Mouse (Mus musculus): Measurements from ENCODE around the gene Ube2i.
"Not testable (repeated sequence)": the region's sequence is repeated elsewhere in the genome, so short reads cannot be mapped to it uniquely, and the experiment has no call there.

Gene Ube2i

GRCm38 (mm10) chr17:25252643-25253042 is 21.8 kb downstream of the Ube2i start:
- no peak for DNase-seq

DNA sequence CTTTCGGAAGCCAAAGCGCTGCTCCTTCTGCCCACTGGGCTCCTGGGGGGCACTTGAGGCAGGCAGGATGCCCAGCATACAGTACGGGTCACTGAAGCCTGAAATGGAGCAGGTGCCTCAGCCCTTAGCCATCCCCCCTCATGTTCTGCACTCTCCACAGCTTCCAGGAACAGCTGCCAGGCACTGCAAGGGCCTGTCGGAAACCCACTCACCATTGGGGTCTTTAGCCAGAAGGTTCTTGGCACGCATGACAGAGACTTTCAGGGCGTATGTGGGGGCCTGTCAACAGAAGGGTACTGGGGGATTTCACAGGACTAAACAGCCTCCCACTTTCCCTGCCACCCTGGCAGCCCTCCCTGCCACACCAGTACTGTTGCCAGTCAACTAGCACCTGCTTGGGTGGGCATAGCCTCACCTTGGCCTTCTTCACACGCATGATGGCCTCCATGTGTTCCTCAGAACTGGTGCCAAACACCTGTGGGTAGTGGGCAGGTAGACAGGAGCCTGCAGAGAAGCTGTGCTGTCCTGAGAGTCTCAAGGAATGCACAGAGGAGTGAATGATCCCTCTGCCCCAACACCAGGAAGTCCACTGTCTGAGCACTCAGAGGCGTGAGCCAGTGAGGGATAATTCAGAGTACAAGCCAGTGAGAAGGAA is 24.1 kb downstream of the Ube2i start:
- DNase-seq = no peak

DNA sequence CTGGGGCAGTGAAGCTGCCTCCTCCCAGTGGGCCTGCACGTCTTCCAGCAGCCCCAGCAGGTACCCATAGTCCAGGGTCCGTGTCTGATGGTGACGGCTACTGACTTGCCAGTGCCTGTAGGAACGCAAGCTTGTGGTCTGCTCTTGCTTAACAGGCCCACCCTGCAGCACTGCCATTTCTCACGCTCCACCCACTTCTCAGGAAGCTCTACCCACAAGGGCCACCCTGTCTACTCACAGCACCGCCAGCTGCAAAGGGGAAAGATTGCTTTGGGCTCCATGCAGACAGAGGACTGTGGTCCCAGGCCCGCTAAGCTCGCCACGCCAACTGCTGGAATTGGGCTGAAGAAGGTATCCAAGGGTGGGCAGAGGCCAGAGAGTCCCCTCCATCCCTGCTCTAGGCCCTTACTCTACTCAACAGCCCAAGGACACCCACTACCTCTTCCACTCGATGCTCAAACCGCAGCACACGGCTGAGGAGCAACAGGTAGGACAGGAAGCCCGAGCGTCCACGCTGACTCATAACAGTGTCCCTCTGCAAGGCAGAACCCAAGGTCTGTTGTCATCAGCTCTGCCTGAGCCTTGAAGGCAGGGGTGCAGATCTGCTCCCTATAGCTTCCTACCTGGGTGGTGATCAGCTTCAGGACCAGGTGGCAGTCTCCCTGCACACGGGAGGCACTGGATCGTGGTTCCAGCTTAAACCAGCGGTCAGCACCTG is 26.2 kb downstream of the Ube2i start:
- DNase-seq = no peak

GRCm38 (mm10) chr17:25244239-25244638 is 30.2 kb downstream of the Ube2i start:
- no peak for DNase-seq

- peak in 1 of 2 experiments; percentile 36 for DNase-seq
Observed at GRCm38 (mm10) chr17:25243131-25243780, 31.2 kb downstream of the Ube2i start.

GRCm38 (mm10) chr17:25239695-25240636 is 34.5 kb downstream of the Ube2i start, which contains the start of the genes Gnptg and Tsr3:
Gene Gnptg, minus strand, starts transcription at chr17:25240124.
Gene Tsr3, plus strand, starts transcription at chr17:25240170.
- peak; percentile 87 to 94 for DNase-seq

DNA sequence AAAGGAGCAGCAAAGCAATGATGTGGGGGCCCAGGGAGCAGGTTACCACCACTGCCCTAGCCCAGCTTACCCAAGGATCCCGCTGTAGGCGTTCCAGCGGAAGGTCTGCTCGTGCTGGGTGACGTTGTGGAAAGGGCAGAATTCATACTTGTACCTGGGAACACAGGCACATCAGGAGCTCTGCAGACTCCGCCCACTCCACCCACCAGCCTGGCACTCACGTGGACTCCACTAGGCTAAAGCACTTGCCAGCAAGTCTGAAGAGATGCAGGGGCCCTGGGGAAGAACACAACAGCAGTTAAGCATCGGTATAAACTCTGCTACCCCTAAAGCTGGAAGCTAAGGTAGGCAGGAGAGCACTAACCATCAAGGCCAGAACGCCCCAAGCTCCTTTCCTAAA is 38.8 kb downstream of the Ube2i start:
- peak in 1 of 2 experiments; percentile 38 for DNase-seq

DNA sequence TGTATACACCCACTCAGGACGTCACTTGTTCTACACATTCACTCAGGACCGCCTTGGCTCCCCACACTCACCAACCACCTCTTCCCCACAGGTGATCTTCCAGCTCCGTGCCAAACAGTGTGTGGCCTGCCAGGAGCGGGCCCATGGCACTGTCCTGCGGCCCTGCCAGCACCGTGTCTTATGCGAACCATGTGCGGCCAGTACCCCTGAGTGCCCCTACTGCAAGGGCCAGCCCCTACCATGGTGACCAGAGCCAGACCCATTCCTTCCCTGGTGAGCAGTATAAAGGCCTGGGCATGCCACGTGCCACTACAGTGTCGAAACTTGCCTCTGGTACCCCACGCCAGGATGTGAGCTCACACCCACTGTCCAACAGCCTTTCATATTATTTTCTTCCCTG is 42.8 kb downstream of the Ube2i start:
- not testable (repeated sequence) for DNase-seq

- peak; percentile 78 to 83 for DNase-seq
Observed at GRCm38 (mm10) chr17:25230700-25231099, 43.7 kb downstream of the Ube2i start.

DNA sequence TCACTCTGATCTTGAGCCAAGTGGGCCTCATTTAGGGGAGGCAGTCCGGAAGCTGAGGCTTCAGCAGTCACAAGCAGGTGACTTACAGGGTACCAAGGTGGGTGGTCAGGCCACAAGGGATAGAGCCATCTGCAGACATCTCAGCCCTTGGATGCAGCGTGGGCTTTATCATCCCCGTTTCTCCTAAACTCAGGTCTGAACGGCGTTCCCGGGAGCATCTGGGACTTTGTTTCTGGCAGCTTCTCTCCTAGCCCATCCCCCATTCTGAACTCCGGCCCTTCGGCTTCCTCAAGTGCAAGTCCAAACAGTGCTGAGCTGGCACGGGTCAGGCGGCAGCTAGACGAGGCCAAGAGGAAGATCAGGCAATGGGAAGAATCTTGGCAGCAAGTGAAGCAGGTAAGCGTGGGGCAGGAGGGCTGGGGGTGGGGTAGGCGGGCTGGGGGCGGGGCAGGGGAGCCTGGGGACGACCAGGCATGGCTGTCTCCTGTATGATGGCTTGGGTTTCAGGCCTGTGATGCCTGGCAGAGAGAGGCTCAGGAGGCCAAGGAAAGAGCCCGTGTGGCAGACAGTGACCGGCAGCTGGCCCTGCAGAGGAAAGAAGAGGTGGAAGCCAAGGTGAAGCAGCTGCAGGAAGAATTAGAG is 44.3 kb downstream of the Ube2i start:
- peak; percentile 34 to 65 for DNase-seq

DNA sequence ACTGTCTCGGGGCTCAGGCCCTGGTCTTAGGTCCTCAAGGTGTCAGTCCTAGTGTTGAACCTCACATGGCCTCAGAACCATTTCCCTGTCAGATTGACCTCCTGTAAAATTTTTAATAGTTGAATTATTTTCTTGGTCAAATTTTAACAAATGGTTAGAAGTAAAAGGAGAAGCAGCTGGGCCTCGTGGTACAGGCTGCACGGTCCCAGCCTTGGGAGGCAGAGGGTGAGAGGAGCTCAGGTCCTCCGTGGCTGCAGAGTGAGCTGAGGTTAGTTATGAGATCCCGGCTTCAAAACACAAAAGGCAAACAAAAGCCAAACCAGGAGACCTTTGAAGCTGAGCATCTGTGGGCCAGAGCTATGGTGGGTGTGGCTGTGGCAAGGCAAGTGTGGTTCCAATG is 46.4 kb downstream of the Ube2i start:
- DNase-seq = peak; percentile 41 to 71

GRCm38 (mm10) chr17:25225659-25226058 is 48.8 kb downstream of the Ube2i start:
- no peak for DNase-seq

DNA sequence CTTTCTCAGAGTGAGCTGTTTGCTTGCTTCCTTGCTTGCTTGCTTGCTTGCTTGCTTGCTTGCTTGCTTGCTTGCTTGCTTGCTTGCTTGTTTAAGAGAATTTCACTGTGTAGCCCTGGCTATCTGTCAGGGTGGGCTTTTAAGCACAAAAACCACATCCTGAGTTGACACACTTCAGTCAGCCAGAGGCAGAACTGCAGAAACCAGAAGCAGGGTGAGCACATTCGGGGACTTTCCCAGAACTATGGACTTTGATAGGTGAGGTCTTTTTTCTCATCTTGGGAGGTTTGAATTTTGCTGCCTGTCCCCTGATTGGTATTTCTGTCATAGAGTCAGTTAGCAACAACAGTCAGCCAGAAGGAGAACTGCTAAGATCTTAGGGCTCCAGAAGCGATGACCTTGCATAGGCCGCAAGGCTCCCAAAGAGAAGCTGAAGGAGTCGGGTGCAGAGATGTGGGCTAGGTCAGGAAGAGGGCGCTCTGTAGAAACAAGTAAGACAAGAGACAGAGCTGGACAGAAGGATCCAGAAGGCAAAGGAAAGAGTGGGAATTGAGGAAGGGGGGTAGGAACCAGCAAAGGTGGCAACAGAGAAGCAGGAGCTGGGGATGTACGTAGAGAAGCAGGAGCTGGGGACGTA is 49.7 kb downstream of the Ube2i start:
- DNase-seq = no peak

DNA sequence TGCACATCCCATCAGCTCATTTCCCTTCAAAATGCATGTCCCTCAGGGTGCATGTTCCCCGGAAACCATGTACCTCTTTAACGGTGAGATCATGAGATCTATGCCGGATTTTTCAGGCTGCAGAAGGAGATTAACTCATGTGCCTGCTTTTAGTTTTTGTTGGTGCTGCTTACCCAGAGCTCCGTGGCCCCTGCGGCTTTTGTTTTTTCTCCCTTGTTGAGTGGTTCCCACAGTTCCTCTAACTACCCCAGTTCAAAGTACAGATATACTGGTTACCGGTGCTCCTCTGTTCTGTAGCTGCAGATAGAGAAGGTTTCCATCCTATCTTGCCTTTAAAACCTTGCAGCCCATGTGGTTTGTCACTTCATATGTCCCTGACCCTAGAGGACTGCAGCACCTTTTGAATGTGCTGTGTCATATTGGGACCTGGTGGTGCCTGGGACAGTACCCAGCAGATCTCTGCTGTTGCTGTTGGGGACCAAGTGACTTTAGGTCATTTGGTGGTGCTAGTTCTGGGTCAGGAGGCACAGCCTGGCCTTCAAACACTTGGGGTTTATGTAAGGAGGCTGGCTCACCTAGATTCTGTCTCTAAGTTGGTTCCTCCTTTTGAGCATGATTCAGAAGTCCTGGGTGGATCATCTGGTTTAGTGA is 51.3 kb downstream of the Ube2i start:
- DNase-seq = no peak

GRCm38 (mm10) chr17:25222504-25222940 is 51.9 kb downstream of the Ube2i start:
- DNase-seq = not testable (repeated sequence)

DNA sequence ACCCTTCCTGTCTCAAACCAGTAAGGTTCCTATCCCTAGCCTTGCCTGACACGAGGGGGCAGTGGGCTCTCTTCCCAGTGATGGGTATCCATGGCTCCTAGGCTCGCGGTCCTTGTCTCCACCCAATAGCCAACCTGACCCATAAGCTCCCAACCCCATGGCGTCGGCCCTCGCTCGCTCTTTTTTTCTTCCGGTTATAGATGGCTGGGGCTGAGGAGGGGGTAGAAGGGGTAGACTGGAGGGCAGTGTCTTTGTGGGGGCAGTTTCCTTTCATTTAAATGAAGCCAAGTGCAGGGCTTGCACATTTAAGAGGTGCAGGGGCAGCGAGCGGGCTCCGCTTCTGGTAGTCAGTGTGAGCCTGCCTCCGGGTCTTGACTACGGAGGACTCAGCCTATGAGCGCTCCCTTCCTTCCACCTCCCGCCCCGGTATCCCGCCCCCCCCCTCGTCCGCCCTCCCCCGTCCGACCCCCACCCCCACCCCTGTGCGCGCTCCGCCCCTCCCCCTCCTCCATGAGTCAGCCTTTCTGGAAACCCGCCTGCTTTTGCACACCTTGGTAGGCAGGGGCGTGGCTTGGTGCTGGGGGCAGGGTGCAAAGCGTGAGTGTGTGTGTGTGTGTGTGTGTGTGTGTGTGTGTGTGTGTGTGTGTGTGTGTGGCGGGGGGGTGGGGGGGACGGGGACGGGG is 52.5 kb downstream of the Ube2i start:
- peak; percentile 86 to 93 for DNase-seq

DNA sequence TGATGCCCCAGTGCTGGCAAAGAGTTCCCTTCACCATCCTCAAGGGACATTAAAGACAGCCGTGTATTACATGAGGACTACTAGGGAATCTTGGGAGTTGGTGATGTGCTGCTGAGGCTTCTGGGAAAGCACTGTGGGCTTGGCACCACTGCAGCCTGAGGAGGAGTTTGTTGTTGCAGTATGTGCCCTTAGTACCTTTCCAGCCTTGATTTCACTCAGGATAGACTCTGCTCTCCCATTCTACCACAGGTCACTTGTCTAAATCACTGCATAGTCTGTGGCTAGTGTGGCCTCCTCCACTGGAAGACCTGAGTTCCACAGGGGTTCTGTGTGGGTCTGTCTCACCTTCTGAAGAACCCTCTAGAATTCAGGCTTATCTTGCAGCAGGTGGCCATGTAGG is 53.7 kb downstream of the Ube2i start:
- no peak for DNase-seq

- DNase-seq = no peak
Observed at GRCm38 (mm10) chr17:25219492-25220295, 54.7 kb downstream of the Ube2i start.

DNA sequence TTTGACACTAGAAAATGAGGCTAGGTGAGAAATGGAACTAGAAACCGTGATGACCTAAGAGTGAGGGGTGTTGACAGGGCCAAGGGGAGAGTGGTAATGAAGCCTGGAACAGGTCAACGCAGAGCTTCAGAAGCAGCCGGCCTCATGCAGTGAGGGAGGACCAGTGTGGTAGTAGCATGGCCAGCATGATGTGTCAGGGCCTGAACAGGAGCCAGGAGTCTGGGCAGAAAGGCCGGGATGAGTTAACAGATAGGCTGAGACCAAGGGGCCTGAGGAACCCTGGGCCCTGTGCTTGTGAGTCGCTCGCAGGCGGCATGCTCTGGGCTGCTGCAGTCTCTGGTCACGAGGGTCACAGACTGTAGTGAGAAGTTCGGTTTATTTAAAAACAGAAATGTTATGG is 55.5 kb downstream of the Ube2i start:
- no peak for DNase-seq

- DNase-seq = no peak
Observed at GRCm38 (mm10) chr17:25215431-25215830, 59.0 kb downstream of the Ube2i start.

All from kidney, postnatal 25 days (tissue).